Mouse (Mus musculus) cerebellum, adult 2 months (tissue): Measurements from ENCODE around the gene Pnpla6.

Experiments used
- CTCF ChIP-seq: fragments of 200-500 bp; IDR thresholded peaks from 2 replicates; pipeline ENCODE4 v1.5.1; 2011; ENCODE audit warnings: low read depth, mild to moderate bottlenecking, control low read depth, low read length, moderate library complexity, borderline replicate concordance; ENCODE audit not compliant: insufficient read depth
- POLR2A ChIP-seq: fragments of 200-500 bp; IDR thresholded peaks from 2 replicates; pipeline ENCODE4 v1.6.1; 2011; ENCODE audit warnings: low read length, control low read depth, borderline replicate concordance; ENCODE audit not compliant: insufficient read depth

GRCm38 (mm10) chr8:3540076-3540475 lies 24.9 kb downstream of the Pnpla6 start:
- no peak for TF ChIP-seq POLR2A
- no peak for TF ChIP-seq CTCF
